Mouse (Mus musculus) adrenal gland, postnatal 36 days (tissue): Measurements from ENCODE around the gene Ptprg. TPM values are rescaled to one million over a fixed set of nuclear protein-coding genes. Genes with fewer than 3 reads are reported as not detected.

ENCODE experiments used
- DNase-seq, 2 experiments: peaks; one replicate each; pipeline ENCODE4 v3.0.0; 2021; ENCODE audit warnings: mixed read lengths in 1 of 2
- long read RNA-seq, 2 experiments: library from polyadenylated mRNA; stranded (forward); transcript quantifications; one replicate each; pipeline ENCODE4 v2.0.0; 2021; ENCODE audit warnings: borderline sequencing depth in 2 of 2
- total RNA-seq, 2 experiments: library from RNA; stranded (reverse); gene quantifications; 2 replicates each; pipeline ENCODE4 v1.2.3; 2021

Ptprg gene
- total RNA-seq = 100 to 1,000 TPM; 103 to 108 TPM
- long read RNA-seq, experiment 1, partial matches to known transcripts = 5 of 11 reads
- long read RNA-seq, experiment 1, other reads (novel, unspliced or antisense) = 6 of 11 reads
- long read RNA-seq, experiment 2, partial matches to known transcripts = 0 of 2 reads
- long read RNA-seq, experiment 2, other reads (novel, unspliced or antisense) = 2 of 2 reads

GRCm38 (mm10) chr14:11553273-11553665 lies at the start of gene Ptprg:
Ptprg (plus strand) TSS chr14:11553532.
- peak; percentile 90 to 93 for DNase-seq

- peak in 1 of 2 experiments; percentile 34 for DNase-seq
Measured at GRCm38 (mm10) chr14:11503803-11504365, 49.4 kb upstream of the Ptprg start.

GRCm38 (mm10) chr14:11510173-11510572 lies 43.2 kb upstream of the Ptprg start:
- DNase-seq = peak; percentile 40 to 53

- DNase-seq = no peak
Measured at GRCm38 (mm10) chr14:11519171-11519570, 34.2 kb upstream of the Ptprg start.

- DNase-seq = no peak
Measured at GRCm38 (mm10) chr14:11523052-11523451, 30.3 kb upstream of the Ptprg start.

GRCm38 (mm10) chr14:11529591-11529990 lies 23.7 kb upstream of the Ptprg start:
- DNase-seq = no peak

GRCm38 (mm10) chr14:11534456-11534855 lies 18.9 kb upstream of the Ptprg start:
- peak in 1 of 2 experiments; percentile 43 for DNase-seq

GRCm38 (mm10) chr14:11536121-11536520 lies 17.2 kb upstream of the Ptprg start:
- DNase-seq = no peak

GRCm38 (mm10) chr14:11551892-11552291 lies 1.4 kb upstream of the Ptprg start:
- DNase-seq = no peak

GRCm38 (mm10) chr14:11552521-11553272 lies 635 bp upstream of the Ptprg start:
- DNase-seq = peak; percentile 57 to 67

- peak; percentile 63 to 76 for DNase-seq
Measured at GRCm38 (mm10) chr14:11553679-11554305, 460 bp downstream of the Ptprg start.

GRCm38 (mm10) chr14:11554306-11555041 lies 1.1 kb downstream of the Ptprg start:
- peak; percentile 74 to 78 for DNase-seq

GRCm38 (mm10) chr14:11555061-11555501 lies 1.7 kb downstream of the Ptprg start:
- peak; percentile 42 to 64 for DNase-seq

GRCm38 (mm10) chr14:11555521-11556355 lies 2.4 kb downstream of the Ptprg start:
- peak; percentile 38 for DNase-seq

- DNase-seq = peak; percentile 75 to 86
Measured at GRCm38 (mm10) chr14:11556356-11557130, 3.2 kb downstream of the Ptprg start.

GRCm38 (mm10) chr14:11558496-11558895 lies 5.2 kb downstream of the Ptprg start:
- no peak for DNase-seq

GRCm38 (mm10) chr14:11560641-11561232 lies 7.4 kb downstream of the Ptprg start:
- DNase-seq = no peak

- no peak for DNase-seq
Measured at GRCm38 (mm10) chr14:11561397-11561796, 8.1 kb downstream of the Ptprg start.

GRCm38 (mm10) chr14:11562870-11563269 lies 9.5 kb downstream of the Ptprg start:
- DNase-seq = no peak

- no peak for DNase-seq
Measured at GRCm38 (mm10) chr14:11563656-11564055, 10.3 kb downstream of the Ptprg start.
